Mouse (Mus musculus): Measurements from ENCODE around the gene Ldha. TPM values are rescaled to one million over a fixed set of nuclear protein-coding genes. Genes with fewer than 3 reads are reported as not detected.

The Ldha gene
- total RNA-seq (2012; rRNA removed) (1,212 and 1,976 TPM in 2 replicates), polyA plus RNA-seq (2012; ENCODE audit: insufficient read depth in 1 of 2, insufficient read length in 2 of 2, low read depth in 1 of 2, low replicate concordance in 2 of 2, missing spikeins in 1 of 2) (1,000 to 10,000 TPM in 1 of 2 experiments, 100 to 1,000 TPM in 1; 613 to 2,637 TPM)

GRCm38 (mm10) chr7:46840787-46841525 lies at the start of gene Ldha:
Gene Ldha (plus strand): TSS chr7:46841475.
- no peaks in the 10 kb centered on the region for H3K9me3 ChIP-seq (replicated peaks; ENCODE audit: insufficient read depth, low read length)
- H3K9ac ChIP-seq (ENCODE audit: control insufficient read depth, low read depth, low read length, poor library complexity, severe bottlenecking): no peak within 1 kb of the TSS
- peaks cover 0 to 14% of the 10 kb centered on the region in 2 experiments; a peak in 2 of 4 replicates for H3K36me3 ChIP-seq (ENCODE audit: control insufficient read depth in 1 of 2, insufficient read depth in 2 of 2, low read length in 2 of 2)
- H3K27me3 ChIP-seq (ENCODE audit: control insufficient read depth in 1 of 2, insufficient read depth in 2 of 2, low read length in 2 of 2): no peaks in the 10 kb centered on the region
- H3K79me2 ChIP-seq (ENCODE audit: control insufficient read depth, insufficient read depth, low read length, poor library complexity): peaks cover 6% of the 10 kb centered on the region
- DNase-seq (ENCODE audit: low read depth, low spot score): no peak
- no peak within 1 kb of the TSS for H3K27ac ChIP-seq (ENCODE audit: control insufficient read depth, low read depth, low read length)
- H3K4me1 ChIP-seq (ENCODE audit: control insufficient read depth in 1 of 2, insufficient read depth in 2 of 2, low read length in 2 of 2): peaks cover 13 to 20% of the 10 kb centered on the region in 2 experiments
- TF ChIP-seq EP300 (IDR thresholded peaks at IDR 0.05; ENCODE audit: low read depth in 1 of 2, low read length in 2 of 2) (no peak), GABPA (IDR thresholded peaks at IDR 0.05; ENCODE audit: low read depth, low read length) (no peak), TCF12 (IDR thresholded peaks at IDR 0.05; ENCODE audit: low read depth, low read length) (no peak), MYB (IDR thresholded peaks at IDR 0.05; ENCODE audit: low read depth, low read length) (no peak), ETS1 (IDR thresholded peaks at IDR 0.05; ENCODE audit: low read depth, low read length) (no peak), CTCF (IDR thresholded peaks at IDR 0.05 in 2 of 3, conservative IDR thresholded peaks at IDR 0.05 in 1 of 3; ENCODE audit: control insufficient read depth in 1 of 3, insufficient read depth in 1 of 3, low read depth in 2 of 3, low read length in 3 of 3, poor library complexity in 1 of 3, severe bottlenecking in 1 of 3) (no peak), HCFC1 (IDR thresholded peaks at IDR 0.05; ENCODE audit: low read depth, low read length) (no peak), RAD21 (IDR thresholded peaks at IDR 0.05; ENCODE audit: low read depth, low read length) (no peak), ZMIZ1 (IDR thresholded peaks at IDR 0.05; ENCODE audit: low read depth, low read length) (no peak)
- no peak within 1 kb of the TSS for H3K4me3 ChIP-seq (ENCODE audit: control insufficient read depth in 1 of 2, insufficient read depth in 1 of 2, low read depth in 2 of 2, low read length in 2 of 2)

GRCm38 (mm10) chr7:46793871-46794270 lies 47.4 kb upstream of the Ldha start:
- TF ChIP-seq ZKSCAN1 (IDR thresholded peaks at IDR 0.05; ENCODE audit: low read depth, low read length): no peak
- no peak for TF ChIP-seq RAD21 (IDR thresholded peaks at IDR 0.05; ENCODE audit: low read depth, low read length)
- TF ChIP-seq ETS1 (IDR thresholded peaks at IDR 0.05; ENCODE audit: low read depth, low read length): no peak
- no peak for TF ChIP-seq ZC3H11A (IDR thresholded peaks at IDR 0.05; ENCODE audit: low read depth, low read length)
- no peak for TF ChIP-seq SMC3 (IDR thresholded peaks at IDR 0.05; ENCODE audit: low read depth, low read length)
- no peak for TF ChIP-seq GABPA (IDR thresholded peaks at IDR 0.05; ENCODE audit: low read depth, low read length)
- no peak for DNase-seq (ENCODE audit: low read depth, low spot score)
- Histone ChIP-seq H3K27me3 (ENCODE audit: control insufficient read depth in 1 of 2, insufficient read depth in 2 of 2, low read length in 2 of 2) (no peaks in the 10 kb centered on the region), H3K36me3 (ENCODE audit: control insufficient read depth in 1 of 2, insufficient read depth in 2 of 2, low read length in 2 of 2) (peaks cover 13 to 31% of the 10 kb centered on the region in 2 experiments), H3K9ac (ENCODE audit: control insufficient read depth, low read depth, low read length, poor library complexity, severe bottlenecking) (no peak overlapping the region), H3K4me3 (ENCODE audit: control insufficient read depth in 1 of 2, insufficient read depth in 1 of 2, low read depth in 2 of 2, low read length in 2 of 2) (no peak overlapping the region), H3K79me2 (ENCODE audit: control insufficient read depth, insufficient read depth, low read length, poor library complexity) (peaks cover 43% of the 10 kb centered on the region), H3K27ac (ENCODE audit: control insufficient read depth, low read depth, low read length) (no peak overlapping the region), H3K4me1 (ENCODE audit: control insufficient read depth in 1 of 2, insufficient read depth in 2 of 2, low read length in 2 of 2) (peaks cover 9 to 13% of the 10 kb centered on the region in 2 experiments), H3K9me3 (replicated peaks; ENCODE audit: insufficient read depth, low read length) (no peaks in the 10 kb centered on the region)

All from MEL (cell line).